In genomic region chr9:4536514-4537150, GRCm38 (mm10) we compare ENCODE assay signal across 9 mouse cellular contexts.
DNase-seq lines count a peak whose midpoint lies in the region; ATAC-seq and TF ChIP-seq lines count a peak whose summit lies in the region.
"Had no signal": no experiment of that assay in that cellular context is flagged by ENCODE, and none has a peak within 500 bp of the region (broad histone marks: within the 10 kb centered on the region; RNA-seq: fewer than 3 reads in every experiment).

No protein-coding gene starts in this region.

- no peak overlapping the region for H3K9ac ChIP-seq in midbrain, embryonic 11.5 days (ENCODE audit: low read length)
- H3K9ac ChIP-seq in hindbrain, embryonic 14.5 days = no peak overlapping the region
- H3K9ac ChIP-seq in stomach, postnatal 0 days (ENCODE audit: low read length) = no peak overlapping the region
- H3K9ac ChIP-seq: embryonic facial prominence, embryonic 12.5 days had no signal

- H3K4me2 ChIP-seq in midbrain, embryonic 11.5 days = no peak overlapping the region
- H3K4me2 ChIP-seq in hindbrain, embryonic 14.5 days (replicated peaks) = no peak overlapping the region
- H3K4me2 ChIP-seq in stomach, postnatal 0 days (replicated peaks; ENCODE audit: low read depth) = no peak overlapping the region
- H3K4me2 ChIP-seq: embryonic facial prominence, embryonic 12.5 days had no signal

- peak; percentile 77 for DNase-seq in cerebellum, adult 9-10 months
- DNase-seq in cerebellum, postnatal 4 days (ENCODE audit: low spot score in 2 of 2) = no peak
- DNase-seq in midbrain, embryonic 11.5 days (ENCODE audit: low spot score, missing footprints) = no peak
- DNase-seq in midbrain, embryonic 10.5 days (ENCODE audit: low spot score) = no peak
- peak; percentile 75 for DNase-seq in hindbrain, embryonic 14.5 days (ENCODE audit: low spot score)
- no peak for DNase-seq in stomach, postnatal 0 days (ENCODE audit: low spot score)
- no peak for DNase-seq in right cerebral cortex, postnatal 14 days
- no peak for DNase-seq in thymus, adult 18-20 months

- no peaks in the 10 kb centered on the region for H3K9me3 ChIP-seq in midbrain, embryonic 11.5 days (ENCODE audit: control insufficient read depth, low read length)
- no peaks in the 10 kb centered on the region for H3K9me3 ChIP-seq in midbrain, embryonic 10.5 days (replicated peaks)
- H3K9me3 ChIP-seq in hindbrain, embryonic 14.5 days (ENCODE audit: control insufficient read depth, low read length) = no peaks in the 10 kb centered on the region
- no peaks in the 10 kb centered on the region for H3K9me3 ChIP-seq in stomach, postnatal 0 days (ENCODE audit: control insufficient read depth, low read length)
- H3K9me3 ChIP-seq: embryonic facial prominence, embryonic 12.5 days had no signal

- H3K4me3 ChIP-seq in midbrain, embryonic 11.5 days (ENCODE audit: low read depth, low read length) = no peak overlapping the region
- no peak overlapping the region for H3K4me3 ChIP-seq in midbrain, embryonic 10.5 days
- no peak overlapping the region for H3K4me3 ChIP-seq in hindbrain, embryonic 14.5 days (replicated peaks; ENCODE audit: low read length)
- no peak overlapping the region for H3K4me3 ChIP-seq in stomach, postnatal 0 days (ENCODE audit: low read depth, low read length)
- H3K4me3 ChIP-seq: embryonic facial prominence, embryonic 12.5 days had no signal

- TF ChIP-seq CTCF in stomach, postnatal 0 days (IDR thresholded peaks at IDR 0.05; ENCODE audit: low read depth) = peak; percentile 73

- no peak for TF ChIP-seq EP300 in stomach, postnatal 0 days (optimal IDR thresholded peaks at IDR 0.05)

- WGBS in midbrain, embryonic 11.5 days = 91% methylated on average over 6 of the region's 6 CpGs
- 93% methylated on average over 6 of the region's 6 CpGs for WGBS in midbrain, embryonic 10.5 days
- 88% methylated on average over 6 of the region's 6 CpGs for WGBS in hindbrain, embryonic 14.5 days
- 89% methylated on average over 6 of the region's 6 CpGs for WGBS in stomach, postnatal 0 days

- no peaks in the 10 kb centered on the region for H3K4me1 ChIP-seq in midbrain, embryonic 11.5 days (ENCODE audit: control insufficient read depth, insufficient read depth, low read length)
- H3K4me1 ChIP-seq in midbrain, embryonic 10.5 days = no peaks in the 10 kb centered on the region
- H3K4me1 ChIP-seq in hindbrain, embryonic 14.5 days (replicated peaks; ENCODE audit: control insufficient read depth, insufficient read depth, low read length) = no peaks in the 10 kb centered on the region
- H3K4me1 ChIP-seq in stomach, postnatal 0 days (replicated peaks; ENCODE audit: control insufficient read depth, insufficient read depth) = no peaks in the 10 kb centered on the region
- H3K4me1 ChIP-seq: embryonic facial prominence, embryonic 12.5 days had no signal

- no peaks in the 10 kb centered on the region for H3K36me3 ChIP-seq in midbrain, embryonic 11.5 days (ENCODE audit: control insufficient read depth, insufficient read depth, low read length)
- no peaks in the 10 kb centered on the region for H3K36me3 ChIP-seq in midbrain, embryonic 10.5 days
- H3K36me3 ChIP-seq in hindbrain, embryonic 14.5 days (replicated peaks; ENCODE audit: control insufficient read depth, insufficient read depth) = no peaks in the 10 kb centered on the region
- H3K36me3 ChIP-seq in stomach, postnatal 0 days (ENCODE audit: control insufficient read depth, insufficient read depth, low read length) = no peaks in the 10 kb centered on the region
- H3K36me3 ChIP-seq: embryonic facial prominence, embryonic 12.5 days had no signal

- ATAC-seq in midbrain, embryonic 11.5 days (ENCODE audit: low FRiP score) = peak; percentile 64; the same call in 1 of the 2 replicates
- peak; percentile 72; the same call in 1 of the 2 replicates for ATAC-seq in hindbrain, embryonic 14.5 days (ENCODE audit: low FRiP score)
- no peak for ATAC-seq in stomach, postnatal 0 days (ENCODE audit: low FRiP score, low TSS enrichment)

- no peak overlapping the region for H3K27ac ChIP-seq in midbrain, embryonic 11.5 days (ENCODE audit: low read depth, low read length)
- H3K27ac ChIP-seq in midbrain, embryonic 10.5 days (replicated peaks) = no peak overlapping the region
- no peak overlapping the region for H3K27ac ChIP-seq in hindbrain, embryonic 14.5 days
- H3K27ac ChIP-seq in stomach, postnatal 0 days (replicated peaks) = no peak overlapping the region
- H3K27ac ChIP-seq: embryonic facial prominence, embryonic 12.5 days had no signal

- no peaks in the 10 kb centered on the region for H3K27me3 ChIP-seq in midbrain, embryonic 11.5 days (ENCODE audit: control insufficient read depth, insufficient read depth, low read length)
- H3K27me3 ChIP-seq in midbrain, embryonic 10.5 days (ENCODE audit: low read depth, poor library complexity, severe bottlenecking) = no peaks in the 10 kb centered on the region
- H3K27me3 ChIP-seq in hindbrain, embryonic 14.5 days (ENCODE audit: control insufficient read depth, insufficient read depth, low read length) = no peaks in the 10 kb centered on the region
- no peaks in the 10 kb centered on the region for H3K27me3 ChIP-seq in stomach, postnatal 0 days (ENCODE audit: control insufficient read depth, insufficient read depth, low read length)
- H3K27me3 ChIP-seq: embryonic facial prominence, embryonic 12.5 days had no signal

Comparison
In these comparisons a context has a peak if more than half of its experiments do, and no peak if none do; other contexts are left out.
1. DNase-seq: peak in cerebellum, adult 9-10 months (single experiment) and hindbrain, embryonic 14.5 days (single experiment); none in cerebellum, postnatal 4 days (0 of 2), midbrain, embryonic 11.5 days (single experiment), midbrain, embryonic 10.5 days (single experiment), stomach, postnatal 0 days (single experiment), right cerebral cortex, postnatal 14 days (single experiment) and thymus, adult 18-20 months (0 of 2).